Mouse (Mus musculus) limb, embryonic 14.5 days (tissue): ENCODE results near the gene Bnc1. TPM values are rescaled to one million over a fixed set of nuclear protein-coding genes. Genes with fewer than 3 reads are reported as not detected.
A peak's percentile ranks its signal among the peaks of the same experiment; 100 is the strongest.

Experiments
- ATAC-seq: fragments of 200-750 bp; cut with Nextera tagmentation; 2 replicates; pipeline ENCODE4 v1.8.0; 2017; ENCODE audit warnings: low read depth, moderate number of reproducible peaks, moderate TSS enrichment; ENCODE audit not compliant: low FRiP score
- DNase-seq: peaks from one replicate; pipeline ENCODE4 v3.0.0-alpha.2; 2015; ENCODE audit warnings: low spot score
- H3K27ac ChIP-seq: fragments of 300-500 bp; sonication (generic); replicated peaks from 2 replicates; pipeline ENCODE4 v1.5.1; 2014; ENCODE audit warnings: low read depth, mild to moderate bottlenecking, low read length, moderate library complexity, mixed read lengths
- H3K27me3 ChIP-seq: fragments of 300-500 bp; sonication (generic); 2 replicates; pipeline ENCODE4 v1.6.1; 2014; ENCODE audit warnings: low read length, mixed read lengths; ENCODE audit not compliant: control insufficient read depth, insufficient read depth
- H3K36me3 ChIP-seq: fragments of 300-500 bp; sonication (generic); 2 replicates; pipeline ENCODE4 v1.6.1; 2014; ENCODE audit warnings: mild to moderate bottlenecking, low read length, moderate library complexity, mixed read lengths; ENCODE audit not compliant: control insufficient read depth, insufficient read depth
- H3K4me1 ChIP-seq: fragments of 300-500 bp; sonication (generic); 2 replicates; pipeline ENCODE4 v1.6.1; 2014; ENCODE audit warnings: antibody characterized with exemption, low read length, mixed read lengths; ENCODE audit not compliant: control insufficient read depth, insufficient read depth
- H3K4me2 ChIP-seq: fragments of 300-500 bp; sonication (generic); replicated peaks from 2 replicates; pipeline ENCODE4 v1.6.1; 2014; ENCODE audit warnings: low read depth, mild to moderate bottlenecking, low read length, moderate library complexity; ENCODE audit not compliant: severe bottlenecking
- H3K4me3 ChIP-seq: fragments of 300-500 bp; sonication (generic); replicated peaks from 2 replicates; pipeline ENCODE4 v1.5.1; 2014; ENCODE audit warnings: low read length
- H3K9ac ChIP-seq: fragments of 300-500 bp; sonication (generic); 2 replicates; pipeline ENCODE4 v1.6.1; 2014; ENCODE audit warnings: mild to moderate bottlenecking, low read depth, low read length, moderate library complexity; ENCODE audit not compliant: severe bottlenecking
- H3K9me3 ChIP-seq: fragments of 300-500 bp; sonication (generic); 2 replicates; pipeline ENCODE4 v1.6.1; 2016; ENCODE audit warnings: low read length; ENCODE audit not compliant: control insufficient read depth
- POLR2A ChIP-seq: fragments of 200-500 bp; IDR thresholded peaks from 2 replicates; pipeline ENCODE4 v1.8.0; 2012; ENCODE audit warnings: inconsistent platforms, mild to moderate bottlenecking, moderate library complexity, borderline replicate concordance; ENCODE audit not compliant: insufficient read depth, insufficient read length; ENCODE audit errors: extremely low read depth
- WGBS: fragments of 180-500 bp; shearing (Covaris S2); extraction: QIAGEN DNeasy Blood & Tissue Kit; methylation state at CpG from one replicate; pipeline ENCODE4 v1.1.7; 2014; 5-methylcytosine and 5-hydroxymethylcytosine counted together
- polyA plus RNA-seq, 2 experiments: library from polyadenylated mRNA; depleted of rRNA in 1 of 2; stranded (reverse) in 1 of 2; unstranded in 1 of 2; fragments of >200 nt; fragmentation: Nextera tagmentation in 1 of 2; extraction: Ambion mirVana in 1 of 2; gene quantifications; 2 replicates each; pipeline versions ENCODE4 v1.2.1 to v1.2.3; 2012 to 2014

Bnc1 gene
- polyA plus RNA-seq, 2 experiments = 2.2 to 2.5 TPM

GRCm38 (mm10) chr7:81993140-81993539 is 1.0 kb upstream of the Bnc1 start:
- TF ChIP-seq POLR2A = no peak
- Histone ChIP-seq H3K4me2 (no peak overlapping the region), H3K4me1 (peaks cover 3% of the 10 kb centered on the region; the same call in 1 of the 2 replicates), H3K9ac (no peak overlapping the region), H3K27me3 (peaks cover 61% of the 10 kb centered on the region), H3K36me3 (no peaks in the 10 kb centered on the region), H3K4me3 (no peak overlapping the region), H3K27ac (no peak overlapping the region), H3K9me3 (no peaks in the 10 kb centered on the region)
- no peak for DNase-seq
- no peak for ATAC-seq
- 32% methylated on average over 7 of the region's 7 CpGs for WGBS

GRCm38 (mm10) chr7:81991611-81992061 is 456 bp downstream of the Bnc1 start:
- H3K27me3 ChIP-seq = peaks cover 66% of the 10 kb centered on the region
- H3K9ac ChIP-seq = peak overlapping the region; percentile 52
- no peaks in the 10 kb centered on the region for H3K9me3 ChIP-seq
- peak overlapping the region; percentile 98 for H3K4me2 ChIP-seq
- H3K36me3 ChIP-seq = no peaks in the 10 kb centered on the region
- no peak overlapping the region for H3K27ac ChIP-seq
- H3K4me1 ChIP-seq = peaks cover 3% of the 10 kb centered on the region; the same call in 1 of the 2 replicates
- ATAC-seq (no peak; the same call in 1 of the 2 replicates), DNase-seq (no peak)
- WGBS = under 1% methylated on average over 36 of the region's 36 CpGs
- TF ChIP-seq POLR2A = no peak
- peak overlapping the region; percentile 56 for H3K4me3 ChIP-seq

- Histone ChIP-seq H3K4me2 (peak overlapping the region; percentile 98), H3K4me3 (peak overlapping the region; percentile 56), H3K9ac (peak overlapping the region; percentile 52; the same call in 1 of the 2 replicates), H3K36me3 (no peaks in the 10 kb centered on the region), H3K27ac (no peak overlapping the region), H3K4me1 (peaks cover 3% of the 10 kb centered on the region; the same call in 1 of the 2 replicates), H3K9me3 (no peaks in the 10 kb centered on the region), H3K27me3 (peaks cover 67% of the 10 kb centered on the region)
- DNase-seq (peak; percentile 23), ATAC-seq (no peak)
- WGBS = 1% methylated on average over 12 of the region's 12 CpGs
- no peak for TF ChIP-seq POLR2A
These were observed 976 bp downstream of the Bnc1 start for GRCm38 (mm10) chr7:81991116-81991515.

GRCm38 (mm10) chr7:81983651-81984050 is 8.4 kb downstream of the Bnc1 start:
- DNase-seq = no peak
- no peak overlapping the region for H3K27ac ChIP-seq
- no peak overlapping the region for H3K4me3 ChIP-seq
- no peaks in the 10 kb centered on the region for H3K36me3 ChIP-seq
- ATAC-seq = no peak
- H3K9ac ChIP-seq = no peak overlapping the region
- H3K4me1 ChIP-seq = no peaks in the 10 kb centered on the region
- H3K27me3 ChIP-seq = peaks cover 8% of the 10 kb centered on the region; the same call in 1 of the 2 replicates
- TF ChIP-seq POLR2A = no peak
- H3K4me2 ChIP-seq = no peak overlapping the region
- no peaks in the 10 kb centered on the region for H3K9me3 ChIP-seq
- 76% methylated on average over 6 of the region's 6 CpGs for WGBS

- H3K36me3 ChIP-seq = no peaks in the 10 kb centered on the region
- 70% methylated on average over 8 of the region's 8 CpGs for WGBS
These were observed 13.8 kb downstream of the Bnc1 start for GRCm38 (mm10) chr7:81978304-81978703.

More at GRCm38 (mm10) chr7:81978304-81978703, 13.8 kb downstream of the Bnc1 start:
- no peak overlapping the region for H3K9ac ChIP-seq
- TF ChIP-seq POLR2A = no peak
- H3K4me1 ChIP-seq = no peaks in the 10 kb centered on the region
- H3K27me3 ChIP-seq = no peaks in the 10 kb centered on the region
- ATAC-seq (no peak), DNase-seq (no peak)
- no peak overlapping the region for H3K27ac ChIP-seq
- no peaks in the 10 kb centered on the region for H3K9me3 ChIP-seq
- H3K4me2 ChIP-seq = no peak overlapping the region
- H3K4me3 ChIP-seq = no peak overlapping the region
